Mouse (Mus musculus) urinary bladder, postnatal 4 days (tissue): ENCODE measurements at regions not wholly inside any gene's neighbourhood (a gene's known extent, or its start where the extent isn't known, plus 50 kb on each side); places are given as distances from the start of the nearest gene placed in this dataset.

Experiments used
- DNase-seq, 2 experiments: peaks; one replicate each; pipeline ENCODE4 v3.0.0; 2021 to 2022; ENCODE audit warnings: low spot score in 2 of 2

- no peak for DNase-seq
These were observed 176.3 kb upstream of the Spaca1 start for GRCm38 (mm10) chr4:34226089-34226840.

GRCm38 (mm10) chr4:34226886-34227285 is 176.9 kb upstream of the Spaca1 start:
- no peak for DNase-seq

- DNase-seq, result no peak
These were observed 177.6 kb upstream of the Spaca1 start for GRCm38 (mm10) chr4:34227611-34228010.

- DNase-seq, result peak in 1 of 2 experiments; percentile 33
These were observed 181.3 kb upstream of the Spaca1 start for GRCm38 (mm10) chr4:34231270-34231669.

- DNase-seq, result no peak
These were observed 184.2 kb upstream of the Spaca1 start for GRCm38 (mm10) chr4:34234204-34234603.

- DNase-seq, result no peak
These were observed 184.7 kb upstream of the Spaca1 start for GRCm38 (mm10) chr4:34234645-34235044.

GRCm38 (mm10) chr4:34237791-34238190 is 187.8 kb upstream of the Spaca1 start:
- DNase-seq, result no peak

GRCm38 (mm10) chr4:34239624-34240023 is 189.6 kb upstream of the Spaca1 start:
- no peak for DNase-seq

GRCm38 (mm10) chr4:34241060-34241571 is 191.1 kb upstream of the Spaca1 start:
- DNase-seq, result no peak

GRCm38 (mm10) chr4:34241673-34242072 is 191.7 kb upstream of the Spaca1 start:
- no peak for DNase-seq

GRCm38 (mm10) chr4:34259444-34259843 is 209.5 kb upstream of the Spaca1 start:
- DNase-seq, result no peak

- DNase-seq, result no peak
These were observed 210.5 kb upstream of the Spaca1 start for GRCm38 (mm10) chr4:34260468-34260867.

- no peak for DNase-seq
These were observed 211.8 kb upstream of the Spaca1 start for GRCm38 (mm10) chr4:34261809-34262208.

GRCm38 (mm10) chr4:34264431-34264830 is 214.4 kb upstream of the Spaca1 start:
- no peak for DNase-seq

- no peak for DNase-seq
These were observed 224.3 kb upstream of the Spaca1 start for GRCm38 (mm10) chr4:34274316-34274715.

- DNase-seq, result no peak
These were observed 225.4 kb upstream of the Spaca1 start for GRCm38 (mm10) chr4:34275372-34275771.

- no peak for DNase-seq
These were observed 248.1 kb upstream of the Akirin2 start for GRCm38 (mm10) chr4:34302504-34303108.

GRCm38 (mm10) chr4:34308921-34309563 is 241.7 kb upstream of the Akirin2 start:
- no peak for DNase-seq

- no peak for DNase-seq
These were observed 240.6 kb upstream of the Akirin2 start for GRCm38 (mm10) chr4:34310061-34310642.

- DNase-seq, result no peak
These were observed 234.9 kb upstream of the Akirin2 start for GRCm38 (mm10) chr4:34315848-34316247.

GRCm38 (mm10) chr4:34322841-34323240 is 227.9 kb upstream of the Akirin2 start:
- DNase-seq, result no peak

GRCm38 (mm10) chr4:34328151-34328785 is 222.5 kb upstream of the Akirin2 start:
- DNase-seq, result no peak
